Mouse (Mus musculus) embryonic fibroblast, embryonic 13.5 days (primary cell): Measurements from ENCODE around the gene Gzmm. TPM values are rescaled to one million over a fixed set of nuclear protein-coding genes. Genes with fewer than 3 reads are reported as not detected.
"Not testable (repeated sequence)": the region's sequence is repeated elsewhere in the genome, so short reads cannot be mapped to it uniquely, and the experiment has no call there.

Experiments
- H3K27ac ChIP-seq: 2 replicates; pipeline ENCODE4 v1.5.1; 2012; ENCODE audit warnings: low read length, control low read depth, inconsistent platforms; ENCODE audit not compliant: insufficient read depth
- H3K4me1 ChIP-seq: 2 replicates; pipeline ENCODE4 v1.6.1; 2011; ENCODE audit warnings: low read length; ENCODE audit not compliant: control insufficient read depth, insufficient read depth
- H3K4me3 ChIP-seq: 2 replicates; pipeline ENCODE4 v1.5.1; 2011; ENCODE audit warnings: mild to moderate bottlenecking, control low read depth, low read length; ENCODE audit not compliant: insufficient read depth
- CTCF ChIP-seq: IDR thresholded peaks from 2 replicates; pipeline ENCODE4 v1.5.1; 2011; ENCODE audit warnings: mild to moderate bottlenecking, control low read depth, low read length, moderate library complexity, borderline replicate concordance; ENCODE audit not compliant: insufficient read depth
- POLR2A ChIP-seq: IDR thresholded peaks from 2 replicates; pipeline ENCODE4 v1.6.1; 2011; ENCODE audit warnings: low read depth, mild to moderate bottlenecking, control low read depth, low read length, moderate library complexity
- polyA plus RNA-seq: library from polyadenylated mRNA; stranded (reverse); fragments of >200 nt; gene quantifications from 2 replicates; pipeline ENCODE4 v1.2.4, GENCODE M21; 2011; ENCODE audit warnings: low read depth; ENCODE audit not compliant: missing spikeins, insufficient read length

Gene Gzmm
- polyA plus RNA-seq, 1 experiment: not detected

- Histone ChIP-seq H3K27ac (no peak overlapping the region), H3K4me3 (no peak overlapping the region), H3K4me1 (peaks cover 8% of the 10 kb centered on the region)
- TF ChIP-seq POLR2A (no peak), CTCF (no peak)
Measured at GRCm38 (mm10) chr10:79700676-79701075, 11.9 kb downstream of the Gzmm start.

- Histone ChIP-seq H3K4me1 (peaks cover 4% of the 10 kb centered on the region; the same call in 1 of the 2 replicates), H3K27ac (no peak overlapping the region), H3K4me3 (no peak overlapping the region)
- TF ChIP-seq CTCF (no peak), POLR2A (no peak)
Measured at GRCm38 (mm10) chr10:79701443-79702129, 12.8 kb downstream of the Gzmm start.

- peaks cover 11% of the 10 kb centered on the region for H3K4me1 ChIP-seq
- not testable (repeated sequence) for H3K4me3 ChIP-seq
Measured at GRCm38 (mm10) chr10:79702970-79703369, 14.2 kb downstream of the Gzmm start.

GRCm38 (mm10) chr10:79703541-79703940, 14.7 kb downstream of the Gzmm start:
- H3K4me1 ChIP-seq: peaks cover 11% of the 10 kb centered on the region
- TF ChIP-seq CTCF: no peak
- no peak for TF ChIP-seq POLR2A
- no peak overlapping the region; the same call in 1 of the 2 replicates for H3K4me3 ChIP-seq
- no peak overlapping the region for H3K27ac ChIP-seq

More at GRCm38 (mm10) chr10:79702970-79703369, 14.2 kb downstream of the Gzmm start:
- H3K27ac ChIP-seq: not testable (repeated sequence)

GRCm38 (mm10) chr10:79704065-79704969, 15.5 kb downstream of the Gzmm start, which contains the start of gene Bsg:
TSS of gene Bsg (plus strand) at chr10:79704491.
- peak; percentile 23; the same call in 1 of the 2 replicates for TF ChIP-seq CTCF
- peak; percentile 98 for TF ChIP-seq POLR2A
- H3K4me1 ChIP-seq: peaks cover 11% of the 10 kb centered on the region
- peak within 1 kb of the TSS; percentile 49 for H3K27ac ChIP-seq
- H3K4me3 ChIP-seq: peak within 1 kb of the TSS; percentile 92

- no peak for TF ChIP-seq POLR2A
- no peak for TF ChIP-seq CTCF
- H3K27ac ChIP-seq: no peak overlapping the region
Measured at GRCm38 (mm10) chr10:79704970-79705360, 16.1 kb downstream of the Gzmm start.

GRCm38 (mm10) chr10:79705951-79706350, 17.1 kb downstream of the Gzmm start:
- Histone ChIP-seq H3K27ac (no peak overlapping the region), H3K4me3 (peak overlapping the region; percentile 92), H3K4me1 (peaks cover 11% of the 10 kb centered on the region)
- TF ChIP-seq POLR2A: no peak

More at GRCm38 (mm10) chr10:79704970-79705360, 16.1 kb downstream of the Gzmm start:
- peak overlapping the region; percentile 92 for H3K4me3 ChIP-seq
- H3K4me1 ChIP-seq: peaks cover 11% of the 10 kb centered on the region

GRCm38 (mm10) chr10:79706406-79707094, 17.7 kb downstream of the Gzmm start:
- no peak overlapping the region for H3K27ac ChIP-seq
- peak overlapping the region; percentile 92; the same call in 1 of the 2 replicates for H3K4me3 ChIP-seq

GRCm38 (mm10) chr10:79707162-79707561, 18.3 kb downstream of the Gzmm start:
- Histone ChIP-seq H3K4me3 (no peak overlapping the region), H3K4me1 (peaks cover 11% of the 10 kb centered on the region), H3K27ac (no peak overlapping the region)
- TF ChIP-seq CTCF: no peak

More at GRCm38 (mm10) chr10:79706406-79707094, 17.7 kb downstream of the Gzmm start:
- H3K4me1 ChIP-seq: peaks cover 11% of the 10 kb centered on the region
- TF ChIP-seq CTCF: no peak
- no peak for TF ChIP-seq POLR2A

- Histone ChIP-seq H3K27ac (no peak overlapping the region), H3K4me1 (peaks cover 11% of the 10 kb centered on the region), H3K4me3 (no peak overlapping the region)
- TF ChIP-seq CTCF: no peak
- TF ChIP-seq POLR2A: no peak
Measured at GRCm38 (mm10) chr10:79707759-79708158, 18.9 kb downstream of the Gzmm start.
